Mouse (Mus musculus) midbrain, embryonic 10.5 days (tissue): ENCODE data around the gene 4931428F04Rik. TPM values are rescaled to one million over a fixed set of nuclear protein-coding genes. Genes with fewer than 3 reads are reported as not detected.
"Not testable (repeated sequence)": the region's sequence is repeated elsewhere in the genome, so short reads cannot be mapped to it uniquely, and the experiment has no call there.

Experiments
- DNase-seq: peaks from one replicate; pipeline ENCODE4 v3.0.0-alpha.2; 2017; ENCODE audit warnings: low spot score
- H3K27ac ChIP-seq: fragments of 300-500 bp; sonication (generic); replicated peaks from 2 replicates; pipeline ENCODE4 v1.5.1; 2016; ENCODE audit warnings: mild to moderate bottlenecking
- H3K27me3 ChIP-seq: fragments of 300-500 bp; sonication (generic); 2 replicates; pipeline ENCODE4 v1.6.1; 2016; ENCODE audit warnings: low read depth, mild to moderate bottlenecking; ENCODE audit not compliant: poor library complexity, severe bottlenecking
- H3K36me3 ChIP-seq: fragments of 300-500 bp; sonication (generic); 2 replicates; pipeline ENCODE4 v1.6.1; 2016; ENCODE audit warnings: mild to moderate bottlenecking, moderate library complexity
- H3K4me1 ChIP-seq: fragments of 300-500 bp; sonication (generic); 2 replicates; pipeline ENCODE4 v1.6.1; 2016
- H3K4me3 ChIP-seq: fragments of 300-500 bp; sonication (generic); 2 replicates; pipeline ENCODE4 v1.5.1; 2016; ENCODE audit warnings: mild to moderate bottlenecking, moderate library complexity
- H3K9me3 ChIP-seq: fragments of 300-500 bp; sonication (generic); replicated peaks from 2 replicates; pipeline ENCODE4 v1.6.1; 2016; ENCODE audit warnings: mild to moderate bottlenecking
- WGBS: fragments of 180-500 bp; shearing (Covaris S2); methylation state at CpG from one replicate; pipeline ENCODE4 v1.1.7; 2016; 5-methylcytosine and 5-hydroxymethylcytosine counted together
- polyA plus RNA-seq: library from polyadenylated mRNA; unstranded; fragments of >200 nt; fragmentation: Nextera tagmentation; extraction: Ambion mirVana; gene quantifications from 2 replicates; pipeline ENCODE4 v1.2.1, GENCODE M21; 2016

4931428F04Rik gene
- polyA plus RNA-seq, 1 experiment from 2014 or later, result 26.4 TPM

- H3K4me3 ChIP-seq, H3K27ac ChIP-seq, DNase-seq, H3K36me3 ChIP-seq, H3K9me3 ChIP-seq: not testable (repeated sequence)
- Histone ChIP-seq H3K4me1 (peaks cover 38% of the 10 kb centered on the region), H3K27me3 (peaks cover 34% of the 10 kb centered on the region)
- 64% methylated on average over 3 of the region's 3 CpGs for WGBS
Observed at GRCm38 (mm10) chr8:105291802-105292201, 2.1 kb upstream of the 4931428F04Rik start.

DNA sequence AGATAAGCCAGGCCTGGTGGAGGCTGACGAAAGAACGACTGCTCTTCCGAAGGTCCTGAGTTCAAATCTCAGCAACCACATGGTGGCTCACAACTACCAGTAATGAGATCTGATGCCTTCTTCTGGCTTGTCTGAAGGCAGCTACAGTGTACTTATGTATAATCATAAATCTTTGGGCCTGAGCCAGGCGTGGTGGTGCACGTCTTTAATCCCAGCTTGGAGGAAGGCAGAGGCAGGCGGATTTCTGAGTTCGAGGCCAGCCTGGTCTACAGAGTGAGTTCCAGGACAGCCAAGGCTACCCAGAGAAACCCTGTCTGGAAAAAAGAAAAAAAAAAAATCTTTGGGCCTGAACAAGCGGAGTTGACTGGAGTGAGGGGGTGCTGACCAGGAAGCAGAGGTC is 1.7 kb upstream of the 4931428F04Rik start:
- H3K4me3 ChIP-seq, result peak overlapping the region; percentile 63; the same call in 1 of the 2 replicates
- WGBS, result 91% methylated on average over 8 of the region's 8 CpGs
- not testable (repeated sequence) for H3K9me3 ChIP-seq, H3K36me3 ChIP-seq, DNase-seq, H3K27ac ChIP-seq
- peaks cover 39% of the 10 kb centered on the region for H3K4me1 ChIP-seq
- peaks cover 34% of the 10 kb centered on the region for H3K27me3 ChIP-seq

GRCm38 (mm10) chr8:105290554-105291314 is 1.1 kb upstream of the 4931428F04Rik start:
- peaks cover 34% of the 10 kb centered on the region for H3K27me3 ChIP-seq
- peak; percentile 90 for DNase-seq
- 5% methylated on average over 31 of the region's 31 CpGs for WGBS
- no peaks in the 10 kb centered on the region for H3K9me3 ChIP-seq
- 0 out of 2 replicates have a peak overlapping the region, but pooled peaks have one; percentile 50 for H3K27ac ChIP-seq
- peaks cover 1% of the 10 kb centered on the region; the same call in 1 of the 2 replicates for H3K36me3 ChIP-seq
- peaks cover 42% of the 10 kb centered on the region for H3K4me1 ChIP-seq
- peak overlapping the region; percentile 63 for H3K4me3 ChIP-seq

DNA sequence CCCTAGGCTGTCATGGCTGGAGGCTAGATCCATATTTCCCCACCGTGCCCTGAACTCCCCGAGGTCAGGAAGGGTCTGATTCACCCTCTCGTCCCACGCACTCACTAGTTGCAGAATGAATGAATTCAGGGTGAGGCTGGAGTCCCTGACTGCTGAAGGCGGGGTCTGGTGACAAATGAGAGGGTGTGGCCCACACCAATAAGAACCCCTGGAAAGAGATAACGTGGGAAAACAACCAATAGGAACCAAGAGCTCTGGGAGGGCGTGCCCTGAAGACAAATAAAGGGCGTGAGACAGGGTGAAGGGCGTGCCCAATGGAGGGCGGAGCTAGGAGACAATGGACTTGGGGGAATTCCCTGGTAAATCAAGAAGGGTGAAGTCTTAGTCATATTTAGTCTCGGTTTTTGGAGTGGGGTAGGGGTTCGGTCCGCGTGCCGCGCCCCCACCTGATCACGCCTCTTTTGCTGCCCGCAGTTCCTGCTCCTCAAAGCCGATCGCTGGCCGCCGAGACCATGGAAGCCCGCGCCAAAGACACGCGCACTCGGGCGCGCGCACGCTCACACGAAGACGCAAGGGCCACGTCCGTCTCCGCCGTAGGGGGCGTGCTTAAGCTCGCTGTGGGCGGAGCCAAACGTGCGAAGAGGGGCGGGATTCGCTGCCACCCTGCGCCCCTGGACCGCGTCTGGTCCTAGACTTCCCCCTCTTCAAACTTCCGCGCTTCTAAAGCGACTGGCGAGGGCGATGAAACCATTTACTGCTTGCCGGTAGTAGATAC is 519 bp downstream of the 4931428F04Rik start:
- DNase-seq, result peak; percentile 95
- H3K27me3 ChIP-seq, result peaks cover 49% of the 10 kb centered on the region
- peaks cover 15% of the 10 kb centered on the region for H3K36me3 ChIP-seq
- H3K9me3 ChIP-seq, result no peaks in the 10 kb centered on the region
- under 1% methylated on average over 53 of the region's 53 CpGs for WGBS
- H3K4me3 ChIP-seq, result peak overlapping the region; percentile 63
- H3K27ac ChIP-seq, result peak overlapping the region; percentile 95
- peaks cover 47% of the 10 kb centered on the region for H3K4me1 ChIP-seq

DNA sequence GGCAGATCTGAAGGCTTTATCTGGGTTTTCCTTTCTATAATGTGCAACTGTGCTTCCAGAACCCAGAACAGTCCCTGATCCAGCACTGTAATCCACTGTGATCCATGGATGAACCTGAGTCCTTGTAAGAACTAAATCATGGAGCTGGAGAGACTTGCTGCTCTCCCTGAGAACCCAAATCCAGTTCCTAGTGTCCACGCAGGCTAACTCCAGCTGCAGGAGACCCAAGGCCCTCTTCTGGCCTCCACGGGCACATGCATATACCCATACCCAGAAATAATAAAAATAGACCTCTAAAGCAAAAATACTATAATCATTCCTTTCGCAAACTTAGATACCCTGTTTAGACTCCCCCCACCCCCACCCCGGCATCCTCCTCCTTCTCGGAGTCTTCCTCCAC is 1.4 kb downstream of the 4931428F04Rik start:
- peaks cover 21% of the 10 kb centered on the region for H3K36me3 ChIP-seq
- no peak overlapping the region for H3K27ac ChIP-seq
- H3K4me1 ChIP-seq, result peaks cover 49% of the 10 kb centered on the region
- DNase-seq, result no peak
- no peaks in the 10 kb centered on the region for H3K9me3 ChIP-seq
- 85% methylated on average over 5 of the region's 5 CpGs for WGBS
- peaks cover 54% of the 10 kb centered on the region for H3K27me3 ChIP-seq
- peak overlapping the region; percentile 63 for H3K4me3 ChIP-seq

DNA sequence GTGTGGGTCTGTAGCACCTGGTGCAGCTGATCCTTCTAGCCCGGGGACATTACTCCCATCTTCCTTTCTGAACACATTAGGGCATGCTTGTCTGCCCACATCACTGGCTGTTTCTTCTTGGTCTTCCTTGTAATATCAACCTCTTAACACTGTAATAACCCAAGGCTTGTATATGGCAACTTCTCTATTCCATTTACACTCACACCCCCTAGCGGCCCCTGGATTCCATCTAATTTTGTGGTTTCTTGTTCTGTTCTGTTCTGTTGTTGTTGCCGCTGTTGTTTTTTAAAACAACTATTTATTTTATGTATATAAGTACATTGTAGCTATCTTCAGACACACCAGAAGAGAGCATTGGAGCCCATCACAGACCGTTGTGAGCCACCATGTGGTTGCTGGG is 2.8 kb downstream of the 4931428F04Rik start:
- WGBS, result 84% methylated on average over 4 of the region's 4 CpGs
- DNase-seq, result no peak
- H3K36me3 ChIP-seq, result peaks cover 35% of the 10 kb centered on the region
- H3K27me3 ChIP-seq, result peaks cover 58% of the 10 kb centered on the region
- no peak overlapping the region for H3K27ac ChIP-seq
- no peaks in the 10 kb centered on the region for H3K9me3 ChIP-seq
- H3K4me1 ChIP-seq, result peaks cover 51% of the 10 kb centered on the region
- H3K4me3 ChIP-seq, result no peak overlapping the region

GRCm38 (mm10) chr8:105285514-105285913 is 4.2 kb downstream of the 4931428F04Rik start:
- peaks cover 43% of the 10 kb centered on the region for H3K36me3 ChIP-seq
- WGBS, result 42% methylated on average over 12 of the region's 12 CpGs
- H3K27ac ChIP-seq, result no peak overlapping the region
- DNase-seq, result no peak
- no peak overlapping the region for H3K4me3 ChIP-seq
- peaks cover 47% of the 10 kb centered on the region for H3K4me1 ChIP-seq
- H3K27me3 ChIP-seq, result peaks cover 61% of the 10 kb centered on the region
- no peaks in the 10 kb centered on the region for H3K9me3 ChIP-seq

DNA sequence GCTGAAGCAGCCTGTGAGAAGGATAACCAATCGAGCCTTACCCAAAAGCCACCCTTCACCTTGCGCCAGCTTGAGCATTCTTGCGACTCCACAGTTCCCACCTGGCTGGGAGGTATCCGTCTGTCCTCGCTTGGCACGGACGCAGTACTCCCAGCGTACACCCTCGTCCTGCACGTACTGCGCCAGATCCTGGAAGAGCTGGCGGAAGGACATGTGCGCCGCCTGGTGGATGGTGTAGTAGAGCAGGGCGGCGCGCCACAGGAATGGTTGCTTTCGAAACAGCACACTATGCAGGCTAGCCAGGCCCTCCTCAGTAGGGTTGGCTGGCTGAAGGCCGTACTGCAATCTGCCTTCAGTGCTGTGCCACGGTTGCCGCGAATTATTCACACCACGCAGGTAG is 6.6 kb downstream of the 4931428F04Rik start:
- H3K27me3 ChIP-seq, result peaks cover 76% of the 10 kb centered on the region
- 24% methylated on average over 23 of the region's 23 CpGs for WGBS

DNA sequence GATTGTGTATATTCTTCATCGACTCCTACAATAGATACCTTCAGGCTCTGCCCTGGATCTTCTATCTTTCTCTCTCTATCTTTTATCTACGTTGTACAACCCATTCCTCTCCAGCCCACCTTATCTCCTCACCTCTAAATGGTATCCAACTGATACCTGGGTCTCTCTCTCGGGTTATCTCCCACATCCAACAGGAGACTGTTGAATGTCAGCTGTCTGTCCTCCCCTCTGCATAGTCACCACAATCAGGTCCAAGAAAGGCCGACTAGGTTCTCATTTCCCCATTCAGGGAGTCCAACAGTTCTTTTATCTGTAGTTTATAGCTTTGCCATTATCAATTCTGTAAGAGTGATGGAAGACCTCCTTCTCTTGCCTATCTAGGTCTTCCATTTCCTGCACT is 7.4 kb downstream of the 4931428F04Rik start:
- Histone ChIP-seq H3K27ac (no peak overlapping the region), H3K9me3 (no peaks in the 10 kb centered on the region), H3K4me1 (peaks cover 28% of the 10 kb centered on the region), H3K4me3 (no peak overlapping the region), H3K27me3 (peaks cover 84% of the 10 kb centered on the region), H3K36me3 (peaks cover 52% of the 10 kb centered on the region)
- DNase-seq, result no peak
- 89% methylated on average over 4 of the region's 4 CpGs for WGBS

More for the DNA sequence above, 6.6 kb downstream of the 4931428F04Rik start:
- Histone ChIP-seq H3K9me3 (no peaks in the 10 kb centered on the region), H3K27ac (no peak overlapping the region), H3K4me1 (peaks cover 34% of the 10 kb centered on the region), H3K36me3 (peaks cover 52% of the 10 kb centered on the region), H3K4me3 (no peak overlapping the region)
- DNase-seq, result peak; percentile 53

GRCm38 (mm10) chr8:105281821-105282220 is 7.8 kb downstream of the 4931428F04Rik start:
- no peak for DNase-seq
- 92% methylated on average over 12 of the region's 12 CpGs for WGBS
- peaks cover 26% of the 10 kb centered on the region for H3K4me1 ChIP-seq
- peaks cover 88% of the 10 kb centered on the region for H3K27me3 ChIP-seq
- H3K4me3 ChIP-seq, result no peak overlapping the region
- H3K36me3 ChIP-seq, result peaks cover 52% of the 10 kb centered on the region
- no peaks in the 10 kb centered on the region for H3K9me3 ChIP-seq
- H3K27ac ChIP-seq, result no peak overlapping the region

DNA sequence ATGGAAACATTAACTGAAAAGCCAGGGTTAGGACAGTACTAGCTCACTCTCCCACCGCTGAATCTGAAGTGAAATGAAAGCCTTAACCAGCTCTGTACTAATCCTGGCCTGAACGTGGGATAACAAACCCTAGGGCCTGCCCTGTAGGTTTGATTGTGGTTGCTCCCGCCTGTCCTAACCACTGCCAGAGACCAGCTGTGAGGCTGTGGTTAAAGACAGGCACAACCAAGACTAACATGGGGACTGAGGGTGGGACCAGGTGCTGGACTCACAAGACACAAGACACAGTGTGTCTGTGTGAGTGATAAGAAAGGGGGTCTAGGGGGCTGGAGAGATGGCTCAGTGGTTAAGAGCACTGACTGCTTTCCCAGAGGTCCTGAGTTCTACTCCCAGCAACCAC is 9.1 kb downstream of the 4931428F04Rik start:
- peaks cover 49% of the 10 kb centered on the region for H3K36me3 ChIP-seq
- 76% methylated on average over 3 of the region's 3 CpGs for WGBS
- peaks cover 30% of the 10 kb centered on the region for H3K4me1 ChIP-seq
- no peak overlapping the region for H3K27ac ChIP-seq
- no peak overlapping the region for H3K4me3 ChIP-seq
- peaks cover 99% of the 10 kb centered on the region for H3K27me3 ChIP-seq
- DNase-seq, result no peak
- no peaks in the 10 kb centered on the region for H3K9me3 ChIP-seq

DNA sequence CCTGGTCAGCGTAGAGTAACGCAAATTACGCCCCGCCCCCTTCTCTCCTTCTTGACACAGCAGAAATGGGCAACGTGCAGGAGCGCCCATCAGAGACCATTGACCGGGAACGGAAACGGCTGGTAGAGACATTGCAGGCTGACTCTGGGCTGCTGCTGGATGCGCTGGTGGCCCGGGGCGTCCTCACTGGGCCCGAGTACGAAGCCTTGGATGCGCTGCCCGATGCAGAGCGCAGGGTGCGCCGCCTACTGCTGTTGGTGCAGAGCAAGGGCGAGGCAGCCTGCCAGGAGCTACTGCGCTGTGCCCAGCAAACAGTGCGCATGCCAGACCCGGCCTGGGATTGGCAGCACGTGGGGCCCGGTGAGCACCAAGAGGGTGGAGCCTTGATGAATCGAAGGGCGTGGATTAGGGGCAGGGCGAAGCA is 10.7 kb downstream of the 4931428F04Rik start:
- H3K4me3 ChIP-seq, result peak overlapping the region; percentile 34

More for the DNA sequence above, 10.7 kb downstream of the 4931428F04Rik start:
- H3K9me3 ChIP-seq, result no peaks in the 10 kb centered on the region
- peaks cover 100% of the 10 kb centered on the region for H3K27me3 ChIP-seq
- 2% methylated on average over 28 of the region's 28 CpGs for WGBS
- DNase-seq, result no peak
- peaks cover 30% of the 10 kb centered on the region for H3K4me1 ChIP-seq
- H3K27ac ChIP-seq, result no peak overlapping the region
- H3K36me3 ChIP-seq, result peaks cover 37% of the 10 kb centered on the region
